Mouse (Mus musculus) bone marrow, adult 2 months (tissue): ENCODE data around the gene Pls3. TPM values are rescaled to one million over a fixed set of nuclear protein-coding genes. Genes with fewer than 3 reads are reported as not detected.

Experiments used
- H3K27ac ChIP-seq: fragments of 200-500 bp; 2 replicates; pipeline ENCODE4 v1.5.1; 2012; ENCODE audit warnings: low read depth, mild to moderate bottlenecking, control low read depth, inconsistent platforms, low read length; ENCODE audit not compliant: control insufficient read depth, poor library complexity, insufficient read depth
- H3K4me1 ChIP-seq: fragments of 200-500 bp; 2 replicates; pipeline ENCODE4 v1.6.1; 2011; ENCODE audit warnings: low read length; ENCODE audit not compliant: control insufficient read depth, insufficient read depth
- H3K4me3 ChIP-seq: fragments of 200-500 bp; replicated peaks from 2 replicates; pipeline ENCODE3; 2011; ENCODE audit warnings: mild to moderate bottlenecking, low read depth, low read length, control low read depth; ENCODE audit not compliant: control insufficient read depth
- CTCF ChIP-seq: fragments of 200-500 bp; IDR thresholded peaks from 2 replicates; pipeline ENCODE4 v1.5.1; 2011; ENCODE audit warnings: low read length, control low read depth; ENCODE audit not compliant: control insufficient read depth, insufficient read depth
- POLR2A ChIP-seq: fragments of 200-500 bp; IDR thresholded peaks from 2 replicates; pipeline ENCODE4 v1.6.1; 2011; ENCODE audit warnings: low read depth, mild to moderate bottlenecking, control low read depth, low read length, borderline replicate concordance; ENCODE audit not compliant: control insufficient read depth
- WGBS: fragments of 180-500 bp; shearing (Covaris S2); methylation state at CpG from one replicate; pipeline ENCODE4 v1.1.7; 2018; 5-methylcytosine and 5-hydroxymethylcytosine counted together
- polyA plus RNA-seq: library from polyadenylated mRNA; stranded (reverse); fragments of >200 nt; gene quantifications from 2 replicates; pipeline ENCODE4 v1.2.4, GENCODE M21; 2011; ENCODE audit warnings: low replicate concordance; ENCODE audit not compliant: missing spikeins, insufficient read depth, insufficient read length

Pls3 gene
- polyA plus RNA-seq, 1 experiment = 13.3 TPM

DNA sequence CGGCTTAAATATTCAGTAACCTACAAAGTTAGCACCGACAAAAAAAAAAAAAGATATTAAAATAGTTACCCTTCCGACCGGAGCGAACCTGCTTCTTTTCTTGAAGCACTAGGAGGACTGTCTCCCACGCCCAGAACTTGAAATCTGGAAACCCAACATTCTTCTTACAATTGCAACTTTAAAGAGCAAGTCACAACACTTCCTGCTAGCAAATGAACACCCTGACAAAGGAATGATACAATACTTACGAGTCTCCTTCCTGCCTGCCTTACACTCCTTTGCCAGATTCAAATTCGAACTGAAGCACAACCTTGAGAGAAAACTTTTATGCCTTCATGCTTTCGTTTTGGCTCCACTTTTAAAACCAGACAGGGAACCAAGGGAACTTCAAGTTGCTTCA lies 32.1 kb downstream of the Pls3 start:
- no peaks in the 10 kb centered on the region for H3K4me1 ChIP-seq
- TF ChIP-seq CTCF (no peak), POLR2A (no peak)
- 45% methylated on average over 9 of the region's 9 CpGs for WGBS
- no peak overlapping the region for H3K4me3 ChIP-seq
- no peak overlapping the region for H3K27ac ChIP-seq

DNA sequence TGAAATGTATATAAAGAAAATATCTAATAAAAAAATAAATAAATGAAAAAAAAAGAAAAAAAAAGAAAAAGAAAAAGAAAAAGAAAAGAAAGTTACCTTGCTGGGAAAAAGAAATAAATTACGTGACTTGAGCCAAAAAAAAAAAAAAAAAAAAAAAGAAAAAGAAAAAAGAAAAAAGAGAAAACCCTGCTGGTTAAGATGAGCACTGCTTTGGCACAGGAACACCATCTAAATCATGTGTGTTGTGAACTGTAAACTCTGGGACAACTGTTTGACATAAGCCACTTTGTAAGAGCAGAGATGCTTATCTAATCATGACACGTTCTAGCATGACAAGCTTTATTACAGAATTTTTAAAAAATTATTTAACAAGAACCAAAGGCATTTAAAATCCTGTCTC lies 32.9 kb downstream of the Pls3 start:
- no peak overlapping the region for H3K27ac ChIP-seq
- 52% methylated on average over 2 of the region's 2 CpGs for WGBS
- no peaks in the 10 kb centered on the region for H3K4me1 ChIP-seq
- no peak overlapping the region for H3K4me3 ChIP-seq
- no peak for TF ChIP-seq POLR2A
- TF ChIP-seq CTCF = no peak

DNA sequence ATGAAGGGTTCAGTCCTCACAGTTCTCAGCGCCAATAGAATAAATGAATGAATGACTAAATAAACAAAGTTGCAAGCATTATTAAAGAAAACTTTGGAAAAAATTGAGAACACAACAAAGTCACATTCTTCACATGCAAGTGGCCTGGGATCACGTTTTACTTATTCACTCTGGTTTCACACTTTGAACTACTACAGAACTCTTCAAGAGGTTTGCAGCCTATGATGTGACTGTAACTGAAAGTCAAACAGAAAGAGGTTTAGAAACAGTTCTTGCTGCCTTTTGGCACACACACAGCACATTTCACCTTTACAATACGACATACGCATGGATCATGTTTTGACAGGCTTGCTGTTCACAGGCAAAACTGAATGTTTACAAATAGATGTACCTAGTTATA lies 34.7 kb downstream of the Pls3 start:
- no peak for TF ChIP-seq CTCF
- TF ChIP-seq POLR2A = no peak
- WGBS = 72% methylated on average over 4 of the region's 4 CpGs
- Histone ChIP-seq H3K4me3 (no peak overlapping the region), H3K27ac (no peak overlapping the region), H3K4me1 (no peaks in the 10 kb centered on the region)

DNA sequence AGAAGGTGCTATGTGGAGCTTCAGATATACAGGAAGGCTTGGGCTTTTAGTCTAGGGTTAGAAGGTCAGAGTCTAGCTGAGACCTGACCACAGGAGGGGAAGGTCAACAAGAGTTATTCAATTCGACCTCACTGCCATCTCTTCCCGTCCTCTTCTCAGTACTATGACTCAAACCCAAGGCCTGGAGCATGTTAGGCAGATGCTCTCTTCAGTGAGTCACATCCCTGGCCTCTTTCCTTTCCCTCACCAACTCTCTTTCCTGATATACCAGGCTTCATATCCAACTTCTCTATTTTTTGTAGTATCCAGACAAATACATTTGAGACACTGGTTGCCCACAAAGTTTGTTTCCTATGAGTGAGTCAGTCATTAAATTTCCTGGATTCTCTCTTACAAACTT lies 40.1 kb downstream of the Pls3 start:
- TF ChIP-seq CTCF (no peak), POLR2A (no peak)
- no peak overlapping the region for H3K27ac ChIP-seq
- WGBS = 66% methylated on average over 2 of the region's 2 CpGs
- no peak overlapping the region for H3K4me3 ChIP-seq
- no peaks in the 10 kb centered on the region for H3K4me1 ChIP-seq

DNA sequence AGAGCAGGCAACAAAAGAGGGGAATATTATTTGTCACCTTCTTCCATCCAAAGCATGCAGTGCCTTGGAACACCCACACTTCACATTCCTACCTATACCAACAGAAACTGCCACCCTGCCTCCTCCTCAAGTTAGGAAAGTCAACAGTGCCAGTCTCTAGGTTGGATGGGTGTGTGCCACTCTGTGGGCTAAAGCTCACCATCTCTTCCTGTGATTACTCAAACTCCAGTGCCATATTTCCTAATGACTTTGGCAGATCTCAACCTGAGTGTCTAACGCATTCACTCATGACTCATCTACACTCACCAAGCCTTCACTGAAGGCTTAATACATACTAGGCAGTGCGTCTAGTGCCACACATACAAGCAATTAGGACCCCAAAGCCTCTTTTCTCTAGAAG lies 40.7 kb downstream of the Pls3 start:
- Histone ChIP-seq H3K27ac (no peak overlapping the region), H3K4me3 (no peak overlapping the region), H3K4me1 (no peaks in the 10 kb centered on the region)
- TF ChIP-seq CTCF (no peak), POLR2A (no peak)
- 78% methylated on average over 2 of the region's 2 CpGs for WGBS

DNA sequence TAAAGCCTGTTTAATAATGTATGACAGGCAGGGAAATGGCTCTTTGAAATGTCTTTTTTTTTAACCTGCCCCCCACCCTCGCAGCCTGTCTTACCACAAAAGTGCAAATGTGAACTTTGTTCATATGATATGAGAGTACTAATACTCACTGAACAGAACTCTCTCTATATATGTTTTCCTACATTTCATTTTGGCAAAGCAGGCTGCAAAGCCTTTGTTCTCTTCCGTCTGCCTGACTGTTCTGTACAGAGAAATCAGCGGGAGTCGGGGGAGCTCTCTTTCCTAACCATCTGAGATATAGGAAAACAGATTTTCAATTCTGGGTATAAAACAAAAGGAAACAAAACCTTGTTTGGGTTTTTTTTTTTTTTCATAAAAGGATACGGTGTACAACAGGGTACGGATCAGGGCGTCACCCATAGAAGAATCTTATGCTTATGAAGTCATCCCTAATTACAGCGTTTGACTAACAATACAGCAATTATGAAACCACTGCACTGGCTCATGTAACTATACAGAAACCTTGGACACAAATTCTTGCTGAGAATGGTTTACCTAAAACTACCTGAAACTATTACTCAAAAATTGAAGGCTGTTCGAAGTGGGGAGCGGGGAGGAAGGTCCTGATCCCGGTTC lies 41.9 kb downstream of the Pls3 start:
- TF ChIP-seq CTCF (no peak), POLR2A (no peak)
- WGBS = 83% methylated on average over 11 of the region's 11 CpGs
- Histone ChIP-seq H3K27ac (no peak overlapping the region), H3K4me3 (no peak overlapping the region), H3K4me1 (no peaks in the 10 kb centered on the region)

DNA sequence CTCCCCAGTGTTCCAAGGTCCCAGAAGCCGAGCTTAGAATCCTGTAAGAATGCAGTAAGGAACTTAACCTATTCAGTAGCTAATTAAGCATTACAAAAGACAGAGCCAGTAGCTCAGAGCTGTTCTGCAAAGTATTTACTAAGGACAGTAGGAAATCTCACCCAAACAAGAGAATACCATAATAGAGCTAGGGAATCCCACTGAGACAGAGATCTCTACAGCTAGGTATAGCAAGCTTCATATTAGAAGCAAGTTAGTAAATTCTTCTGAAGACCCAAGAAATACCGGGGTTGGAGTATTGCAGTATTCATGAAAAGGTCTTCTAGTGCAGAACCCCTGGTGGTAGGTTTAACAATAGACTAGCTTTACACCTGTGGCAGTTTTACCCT lies 45.1 kb downstream of the Pls3 start:
- 68% methylated on average over 2 of the region's 2 CpGs for WGBS
- TF ChIP-seq CTCF = no peak
- no peak for TF ChIP-seq POLR2A
- no peak overlapping the region for H3K4me3 ChIP-seq
- H3K4me1 ChIP-seq = no peaks in the 10 kb centered on the region
- no peak overlapping the region for H3K27ac ChIP-seq

DNA sequence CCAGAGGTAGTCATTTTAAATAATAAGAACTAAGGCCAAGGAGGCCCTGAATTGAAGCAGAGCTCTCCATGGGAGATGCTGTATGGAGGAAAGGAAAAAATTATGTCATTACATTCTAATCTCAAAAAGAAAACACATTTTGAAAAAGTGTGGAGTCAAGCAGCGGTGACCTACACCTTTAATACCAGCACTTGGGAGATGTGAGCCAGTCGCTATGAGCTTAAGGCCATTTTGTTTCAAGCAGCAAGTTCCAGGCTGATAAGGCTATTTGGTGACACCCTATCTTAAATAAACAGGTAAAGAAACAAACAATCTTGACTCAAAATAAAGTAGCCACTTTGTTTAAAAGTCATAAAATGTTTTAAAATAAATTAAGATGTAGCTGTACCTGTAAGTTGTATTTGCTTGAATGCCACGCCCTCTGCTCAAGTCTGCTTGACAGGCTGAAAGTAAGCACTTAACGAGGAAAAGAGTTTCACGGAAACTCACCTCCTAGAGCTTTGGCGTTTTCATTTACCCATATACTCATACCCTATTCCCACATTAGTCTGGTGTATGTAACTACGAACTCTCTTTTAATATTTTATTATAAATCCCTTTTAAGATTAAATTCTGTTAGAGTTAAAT lies 45.6 kb downstream of the Pls3 start:
- TF ChIP-seq CTCF (no peak), POLR2A (no peak)

More for the DNA sequence above, 45.6 kb downstream of the Pls3 start:
- Histone ChIP-seq H3K4me1 (no peaks in the 10 kb centered on the region), H3K4me3 (no peak overlapping the region), H3K27ac (no peak overlapping the region)
- 74% methylated on average over 7 of the region's 7 CpGs for WGBS
